Mouse (Mus musculus): ENCODE data around the gene Hs3st3a1. TPM values are rescaled to one million over a fixed set of nuclear protein-coding genes. Genes with fewer than 3 reads are reported as not detected.

Gene Hs3st3a1
- polyA plus RNA-seq, 1 experiment = 1.8 TPM

GRCm38 (mm10) chr11:64560471-64560870 lies 125.3 kb downstream of the Hs3st3a1 start:
- Histone ChIP-seq H3K4me3 (no peak overlapping the region), H3K4me2 (ENCODE audit: low read depth) (no peak overlapping the region), H3ac (ENCODE audit: control insufficient read depth, insufficient read length) (no peak overlapping the region), H3K79me2 (ENCODE audit: control insufficient read depth, insufficient read depth) (no peaks in the 10 kb centered on the region), H3K36me3 (ENCODE audit: control insufficient read depth, insufficient read depth) (no peaks in the 10 kb centered on the region), H3K27me3 (ENCODE audit: control insufficient read depth, insufficient read depth, insufficient read length) (no peaks in the 10 kb centered on the region)
- no peak for TF ChIP-seq CEBPB (IDR thresholded peaks at IDR 0.05; ENCODE audit: insufficient read depth, poor library complexity, severe bottlenecking)
- no peak for TF ChIP-seq TCF3 (IDR thresholded peaks at IDR 0.05; ENCODE audit: insufficient read length, low read depth)
- no peak for TF ChIP-seq REST (IDR thresholded peaks at IDR 0.05; ENCODE audit: insufficient read depth, insufficient read length)
- no peak for TF ChIP-seq POLR2AphosphoS2 (IDR thresholded peaks at IDR 0.05; ENCODE audit: insufficient read length, low read depth)
- no peak for TF ChIP-seq SRF (IDR thresholded peaks at IDR 0.05; ENCODE audit: control insufficient read depth, insufficient read length, low read depth)
- TF ChIP-seq E2F4 (IDR thresholded peaks at IDR 0.05; ENCODE audit: insufficient read depth) = no peak
- no peak for TF ChIP-seq USF1 (IDR thresholded peaks at IDR 0.05; ENCODE audit: low read depth)
- no peak for TF ChIP-seq MYOG (IDR thresholded peaks at IDR 0.05; ENCODE audit: control insufficient read depth in 1 of 3, insufficient read depth in 1 of 3, insufficient read length in 2 of 3, low read depth in 2 of 3)
- TF ChIP-seq MAX (IDR thresholded peaks at IDR 0.05; ENCODE audit: low read depth) = no peak
- no peak for TF ChIP-seq POLR2A (IDR thresholded peaks at IDR 0.05; ENCODE audit: insufficient read length, low read depth)
- no peak for TF ChIP-seq TCF12 (IDR thresholded peaks at IDR 0.05; ENCODE audit: insufficient read depth, poor library complexity, severe bottlenecking)
- no peak for TF ChIP-seq MYOD1 (IDR thresholded peaks at IDR 0.05; ENCODE audit: control insufficient read depth in 1 of 3, insufficient read length in 2 of 3, low read depth in 2 of 3)

GRCm38 (mm10) chr11:64562771-64563170 lies 127.6 kb downstream of the Hs3st3a1 start:
- Histone ChIP-seq H3K4me2 (ENCODE audit: low read depth) (no peak overlapping the region), H3K36me3 (ENCODE audit: control insufficient read depth, insufficient read depth) (no peaks in the 10 kb centered on the region), H3K27me3 (ENCODE audit: control insufficient read depth, insufficient read depth, insufficient read length) (no peaks in the 10 kb centered on the region), H3K79me2 (ENCODE audit: control insufficient read depth, insufficient read depth) (no peaks in the 10 kb centered on the region), H3K4me3 (no peak overlapping the region), H3ac (ENCODE audit: control insufficient read depth, insufficient read length) (no peak overlapping the region)
- TF ChIP-seq E2F4 (IDR thresholded peaks at IDR 0.05; ENCODE audit: insufficient read depth) (no peak), MYOG (IDR thresholded peaks at IDR 0.05; ENCODE audit: control insufficient read depth in 1 of 3, insufficient read depth in 1 of 3, insufficient read length in 2 of 3, low read depth in 2 of 3) (no peak), SRF (IDR thresholded peaks at IDR 0.05; ENCODE audit: control insufficient read depth, insufficient read length, low read depth) (no peak), POLR2AphosphoS2 (IDR thresholded peaks at IDR 0.05; ENCODE audit: insufficient read length, low read depth) (no peak), TCF3 (IDR thresholded peaks at IDR 0.05; ENCODE audit: insufficient read length, low read depth) (no peak), REST (IDR thresholded peaks at IDR 0.05; ENCODE audit: insufficient read depth, insufficient read length) (no peak)

Other genes starting within 250 kb of the Hs3st3a1 start
- gene F930015N05Rik, start 1.3 kb downstream of the Hs3st3a1 start, polyA plus RNA-seq (2012; fragmentation: generic; extraction: Trizol) = 0.66 TPM

Data from myocyte (in vitro differentiated cells).